Mouse (Mus musculus): ENCODE measurements around the gene Armc2.

Gene Armc2

GRCm38 (mm10) chr10:41867956-41868355 is 150.3 kb downstream of the Armc2 start:
- peak; percentile 50 for DNase-seq (ENCODE audit: low read depth, low spot score)

- DNase-seq (ENCODE audit: low read depth, low spot score), result no peak
Observed at GRCm38 (mm10) chr10:41866838-41867154, 151.4 kb downstream of the Armc2 start.

- peak; percentile 41 for DNase-seq (ENCODE audit: low read depth, low spot score)
Observed at GRCm38 (mm10) chr10:41866069-41866837, 152.0 kb downstream of the Armc2 start.
